Mouse (Mus musculus) embryonic facial prominence, embryonic 11.5 days (tissue): ENCODE data around the gene Abcc3. TPM values are rescaled to one million over a fixed set of nuclear protein-coding genes. Genes with fewer than 3 reads are reported as not detected.
A peak's percentile ranks its signal among the peaks of the same experiment; 100 is the strongest.

Experiments
- ATAC-seq: fragments of 200-750 bp; cut with Nextera tagmentation; replicated peaks from 2 replicates; pipeline ENCODE4 v1.8.0; 2017; ENCODE audit warnings: low read depth; ENCODE audit not compliant: insufficient number of reproducible peaks, low FRiP score, low TSS enrichment
- DNase-seq: peaks from one replicate; pipeline ENCODE4 v3.0.0-alpha.2; 2015; ENCODE audit warnings: low spot score
- H3K27ac ChIP-seq: fragments of 300-500 bp; sonication (generic); replicated peaks from 2 replicates; pipeline ENCODE4 v1.5.1; 2014; ENCODE audit warnings: mild to moderate bottlenecking, low read depth, low read length, control low read depth
- H3K27me3 ChIP-seq: fragments of 300-500 bp; sonication (generic); 2 replicates; pipeline ENCODE4 v1.6.1; 2014; ENCODE audit warnings: mild to moderate bottlenecking, low read length, moderate library complexity, mixed read lengths; ENCODE audit not compliant: control insufficient read depth, insufficient read depth
- H3K36me3 ChIP-seq: fragments of 300-500 bp; sonication (generic); replicated peaks from 2 replicates; pipeline ENCODE4 v1.6.1; 2014; ENCODE audit warnings: low read depth, mild to moderate bottlenecking, low read length, moderate library complexity, mixed read lengths; ENCODE audit not compliant: control insufficient read depth, insufficient read depth
- H3K4me1 ChIP-seq: fragments of 300-500 bp; sonication (generic); 2 replicates; pipeline ENCODE4 v1.6.1; 2014; ENCODE audit warnings: low read length, mixed read lengths; ENCODE audit not compliant: control insufficient read depth, insufficient read depth
- H3K4me2 ChIP-seq: fragments of 300-500 bp; sonication (generic); 2 replicates; pipeline ENCODE4 v1.6.1; 2014; ENCODE audit warnings: low read depth, mild to moderate bottlenecking, control low read depth, low read length, moderate library complexity
- H3K4me3 ChIP-seq: fragments of 300-500 bp; sonication (generic); 2 replicates; pipeline ENCODE4 v1.5.1; 2014; ENCODE audit warnings: low read depth, low read length, control low read depth
- H3K9ac ChIP-seq: fragments of 300-500 bp; sonication (generic); replicated peaks from 2 replicates; pipeline ENCODE4 v1.6.1; 2014; ENCODE audit warnings: mild to moderate bottlenecking, control low read depth, low read length
- H3K9me3 ChIP-seq: fragments of 300-500 bp; sonication (generic); replicated peaks from 2 replicates; pipeline ENCODE4 v1.6.1; 2016; ENCODE audit warnings: mild to moderate bottlenecking, low read length, inconsistent platforms, mixed read lengths; ENCODE audit not compliant: control insufficient read depth
- WGBS: fragments of 180-500 bp; shearing (Covaris S2); extraction: QIAGEN DNeasy Blood & Tissue Kit; methylation state at CpG from one replicate; pipeline ENCODE4 v1.1.7; 2014; 5-methylcytosine and 5-hydroxymethylcytosine counted together
- polyA plus RNA-seq: library from polyadenylated mRNA; unstranded; fragments of >200 nt; fragmentation: Nextera tagmentation; extraction: Ambion mirVana; gene quantifications from 2 replicates; pipeline ENCODE4 v1.2.1, GENCODE M21; 2014

Abcc3 gene
- polyA plus RNA-seq, 1 experiment from 2014 or later, result 0.63 TPM

DNA sequence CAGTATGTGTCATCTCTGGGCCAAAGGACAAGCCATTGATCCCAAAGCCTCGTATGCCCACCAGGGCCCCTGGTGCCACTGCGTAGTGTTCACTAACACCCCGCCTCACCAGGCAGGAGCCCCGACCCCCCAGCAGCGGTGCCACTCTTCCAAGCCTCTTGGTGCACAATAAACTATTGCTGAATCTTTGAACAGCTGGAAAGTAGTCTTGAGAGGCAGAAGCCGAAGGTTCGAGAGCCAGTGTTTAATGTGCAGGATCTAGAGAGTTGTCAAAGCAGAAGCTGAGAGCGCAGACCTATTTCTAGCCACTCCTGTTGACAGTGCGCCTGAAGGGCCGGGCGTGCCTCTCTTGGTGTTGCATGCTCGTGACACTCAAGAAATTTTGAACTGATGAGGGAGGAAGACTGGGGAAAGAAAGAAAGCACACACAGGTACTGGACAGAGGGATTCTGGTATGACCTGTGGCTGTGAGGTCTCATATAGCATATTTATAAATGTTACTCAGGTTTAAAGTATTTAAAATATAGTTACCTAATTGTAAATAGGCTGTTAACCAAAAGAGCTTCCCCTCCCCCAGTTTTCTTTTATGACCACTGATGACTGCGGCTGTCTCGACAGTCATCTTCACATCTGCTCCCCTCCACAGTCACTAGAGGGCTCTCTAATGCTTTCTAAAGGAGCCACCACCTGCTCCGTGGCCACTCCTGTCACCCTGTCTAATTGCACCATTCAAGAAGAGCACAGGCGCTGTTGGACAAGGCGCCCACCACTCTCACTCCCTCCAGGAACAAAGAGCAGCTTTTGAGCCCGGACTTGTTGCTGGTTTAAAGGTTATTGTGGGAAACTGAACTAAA is 52.8 kb downstream of the Abcc3 start:
- no peaks in the 10 kb centered on the region; the same call in none of the 2 replicates for H3K36me3 ChIP-seq
- H3K27ac ChIP-seq, result no peak overlapping the region
- H3K4me2 ChIP-seq, result no peak overlapping the region
- no peak overlapping the region for H3K4me3 ChIP-seq
- H3K9me3 ChIP-seq, result no peaks in the 10 kb centered on the region
- H3K4me1 ChIP-seq, result peaks cover 3% of the 10 kb centered on the region; the same call in 1 of the 2 replicates
- no peak overlapping the region for H3K9ac ChIP-seq
- peak; percentile 79 for DNase-seq
- no peaks in the 10 kb centered on the region for H3K27me3 ChIP-seq
- 57% methylated on average over 18 of the region's 18 CpGs for WGBS
- peak; percentile 53; the same call in 1 of the 2 replicates for ATAC-seq

- no peaks in the 10 kb centered on the region for H3K9me3 ChIP-seq
- H3K9ac ChIP-seq, result no peak overlapping the region
Observed at GRCm38 (mm10) chr11:94338347-94338746, 54.5 kb downstream of the Abcc3 start.

GRCm38 (mm10) chr11:94336551-94336950 is 56.2 kb downstream of the Abcc3 start:
- DNase-seq (no peak), ATAC-seq (no peak)
- H3K36me3 ChIP-seq, result peaks cover 4% of the 10 kb centered on the region

More at GRCm38 (mm10) chr11:94338347-94338746, 54.5 kb downstream of the Abcc3 start:
- Histone ChIP-seq H3K27ac (no peak overlapping the region), H3K36me3 (peaks cover 4% of the 10 kb centered on the region), H3K4me1 (no peaks in the 10 kb centered on the region), H3K4me3 (no peak overlapping the region), H3K4me2 (no peak overlapping the region), H3K27me3 (no peaks in the 10 kb centered on the region)
- DNase-seq, result no peak
- 86% methylated on average over 2 of the region's 2 CpGs for WGBS
- ATAC-seq, result no peak

DNA sequence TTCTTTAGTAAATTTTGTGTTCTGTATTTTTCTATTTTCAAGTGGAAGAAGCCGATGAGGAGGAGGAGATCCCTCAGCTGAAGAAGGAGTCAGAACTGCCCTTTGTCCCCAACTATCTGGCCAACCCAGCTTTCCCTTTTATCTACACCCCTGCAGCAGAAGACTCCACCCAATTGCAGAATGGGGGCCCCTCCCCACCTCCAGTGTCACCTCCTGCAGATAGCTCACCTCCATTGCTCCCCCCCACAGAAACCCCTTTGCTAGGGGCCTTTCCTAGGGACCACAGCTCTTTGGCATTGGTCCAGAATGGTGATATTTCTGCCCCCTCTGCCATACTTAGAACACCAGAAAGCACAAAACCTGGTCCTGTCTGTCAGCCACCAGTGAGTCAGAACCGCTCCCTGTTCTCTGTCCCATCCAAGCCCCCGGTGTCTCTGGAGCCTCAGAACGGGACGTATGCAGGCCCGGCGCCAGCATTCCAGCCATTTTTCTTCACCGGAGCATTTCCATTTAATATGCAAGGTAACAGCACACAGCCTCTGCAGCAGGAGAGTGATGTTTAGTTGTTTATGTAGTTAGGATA is 58.3 kb downstream of the Abcc3 start:
- H3K4me2 ChIP-seq, result no peak overlapping the region
- no peaks in the 10 kb centered on the region for H3K4me1 ChIP-seq
- H3K27me3 ChIP-seq, result no peaks in the 10 kb centered on the region
- DNase-seq, result no peak
- no peak overlapping the region for H3K9ac ChIP-seq
- H3K27ac ChIP-seq, result no peak overlapping the region
- WGBS, result 92% methylated on average over 8 of the region's 8 CpGs
- ATAC-seq, result no peak
- peaks cover 4% of the 10 kb centered on the region for H3K36me3 ChIP-seq
- H3K9me3 ChIP-seq, result no peaks in the 10 kb centered on the region
- no peak overlapping the region for H3K4me3 ChIP-seq

More at GRCm38 (mm10) chr11:94336551-94336950, 56.2 kb downstream of the Abcc3 start:
- Histone ChIP-seq H3K4me3 (no peak overlapping the region), H3K27me3 (no peaks in the 10 kb centered on the region), H3K4me1 (no peaks in the 10 kb centered on the region), H3K27ac (no peak overlapping the region), H3K9me3 (no peaks in the 10 kb centered on the region), H3K4me2 (no peak overlapping the region), H3K9ac (no peak overlapping the region)

- 89% methylated on average over 6 of the region's 6 CpGs for WGBS
- Histone ChIP-seq H3K9me3 (no peaks in the 10 kb centered on the region), H3K4me1 (no peaks in the 10 kb centered on the region), H3K4me2 (no peak overlapping the region), H3K4me3 (no peak overlapping the region), H3K27me3 (no peaks in the 10 kb centered on the region), H3K9ac (no peak overlapping the region), H3K27ac (no peak overlapping the region), H3K36me3 (peaks cover 4% of the 10 kb centered on the region; the same call in 1 of the 2 replicates)
- ATAC-seq (no peak), DNase-seq (no peak)
Observed at GRCm38 (mm10) chr11:94332726-94333125, 60.1 kb downstream of the Abcc3 start.

DNA sequence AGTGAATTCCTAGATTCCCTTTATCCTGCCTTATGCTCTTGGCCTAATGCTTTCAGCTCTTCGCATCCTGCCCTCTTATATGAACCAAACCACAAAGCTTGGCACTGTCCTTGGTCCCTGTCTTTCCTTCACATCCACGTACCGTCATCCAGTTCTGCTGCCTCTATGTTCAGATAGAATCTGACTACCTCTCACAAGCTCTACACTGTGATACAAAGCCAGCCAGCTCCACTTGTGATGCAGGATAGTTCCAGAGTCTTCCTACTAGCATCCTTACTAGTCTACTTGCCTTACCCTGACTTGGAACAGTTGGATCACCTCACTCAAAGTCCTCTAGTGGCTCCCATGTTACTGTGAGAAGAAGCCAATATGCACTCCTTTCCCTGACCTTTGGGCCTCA is 62.6 kb downstream of the Abcc3 start:
- peaks cover 4% of the 10 kb centered on the region; the same call in 1 of the 2 replicates for H3K36me3 ChIP-seq
- 91% methylated on average over 3 of the region's 3 CpGs for WGBS
- H3K4me1 ChIP-seq, result no peaks in the 10 kb centered on the region
- H3K27me3 ChIP-seq, result no peaks in the 10 kb centered on the region
- no peak overlapping the region for H3K9ac ChIP-seq
- no peak for DNase-seq
- H3K4me3 ChIP-seq, result no peak overlapping the region
- no peak overlapping the region for H3K27ac ChIP-seq
- no peak for ATAC-seq
- no peaks in the 10 kb centered on the region for H3K9me3 ChIP-seq
- H3K4me2 ChIP-seq, result no peak overlapping the region

DNA sequence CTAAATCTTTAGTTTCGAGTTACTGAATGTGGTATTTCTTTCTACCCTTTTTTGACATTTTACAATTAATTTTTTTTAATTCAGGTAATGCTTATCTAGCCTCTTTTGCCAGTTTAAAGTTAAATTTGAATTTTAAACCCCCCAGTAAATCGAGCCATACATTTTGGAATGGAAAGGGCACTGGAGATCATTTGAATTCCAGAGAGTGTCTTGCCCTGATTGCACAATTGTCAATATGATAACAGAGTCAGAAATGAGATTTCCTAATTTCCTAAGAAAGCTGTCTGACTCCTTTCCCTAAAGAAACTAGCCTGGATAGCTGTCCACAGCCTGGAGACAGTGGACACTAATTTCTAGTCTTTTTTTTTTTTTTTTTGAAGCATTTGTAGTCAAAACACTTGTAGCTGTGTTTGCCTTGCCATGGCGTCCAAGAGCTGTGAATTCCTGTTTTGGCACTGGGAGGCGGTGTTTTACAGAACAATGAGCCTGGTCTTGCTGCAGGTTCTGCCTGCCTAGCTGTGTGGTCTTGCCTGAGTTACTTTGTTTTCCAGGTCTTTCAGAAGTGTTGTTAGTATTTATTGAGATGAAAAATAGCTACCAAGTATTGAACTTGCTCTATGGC is 63.4 kb downstream of the Abcc3 start:
- Histone ChIP-seq H3K9me3 (no peaks in the 10 kb centered on the region), H3K36me3 (peaks cover under 1% of the 10 kb centered on the region; the same call in 1 of the 2 replicates), H3K9ac (no peak overlapping the region), H3K4me1 (no peaks in the 10 kb centered on the region), H3K27ac (no peak overlapping the region), H3K4me2 (no peak overlapping the region), H3K4me3 (no peak overlapping the region), H3K27me3 (no peaks in the 10 kb centered on the region)
- DNase-seq, result peak; percentile 65
- 53% methylated on average over 4 of the region's 4 CpGs for WGBS
- ATAC-seq, result no peak

GRCm38 (mm10) chr11:94328644-94329025 is 64.2 kb downstream of the Abcc3 start:
- Histone ChIP-seq H3K27ac (peak overlapping the region; percentile 97), H3K4me3 (peak overlapping the region; percentile 72), H3K4me1 (no peaks in the 10 kb centered on the region), H3K27me3 (no peaks in the 10 kb centered on the region), H3K9ac (peak overlapping the region; percentile 93), H3K9me3 (no peaks in the 10 kb centered on the region), H3K36me3 (no peaks in the 10 kb centered on the region), H3K4me2 (peak overlapping the region; percentile 59)
- peak; percentile 76 for DNase-seq
- 1% methylated on average over 10 of the region's 10 CpGs for WGBS
- ATAC-seq, result no peak
